Mouse (Mus musculus): ENCODE measurements around the gene Tacr2.
A peak's percentile ranks its signal among the peaks of the same experiment; 100 is the strongest.

The Tacr2 gene

GRCm38 (mm10) chr10:62300006-62300827 lies 48.0 kb downstream of the Tacr2 start:
- peak; percentile 84 for DNase-seq (ENCODE audit: low read depth, low spot score)

GRCm38 (mm10) chr10:62305090-62305489 lies 52.9 kb downstream of the Tacr2 start:
- no peak for DNase-seq (ENCODE audit: low read depth, low spot score)

- DNase-seq (ENCODE audit: low read depth, low spot score) = no peak
Observed at GRCm38 (mm10) chr10:62306483-62306882, 54.2 kb downstream of the Tacr2 start.

- DNase-seq (ENCODE audit: low read depth, low spot score) = no peak
Observed at GRCm38 (mm10) chr10:62308896-62309491, 56.8 kb downstream of the Tacr2 start.

- no peak for DNase-seq (ENCODE audit: low read depth, low spot score)
Observed at GRCm38 (mm10) chr10:62309593-62309992, 57.4 kb downstream of the Tacr2 start.

GRCm38 (mm10) chr10:62310259-62311039 lies 58.2 kb downstream of the Tacr2 start:
- DNase-seq (ENCODE audit: low read depth, low spot score) = no peak

- DNase-seq (ENCODE audit: low read depth, low spot score) = no peak
Observed at GRCm38 (mm10) chr10:62311464-62311863, 59.2 kb downstream of the Tacr2 start.

GRCm38 (mm10) chr10:62313140-62313539 lies 60.9 kb downstream of the Tacr2 start:
- no peak for DNase-seq (ENCODE audit: low read depth, low spot score)

- DNase-seq (ENCODE audit: low read depth, low spot score) = no peak
Observed at GRCm38 (mm10) chr10:62313885-62314424, 61.7 kb downstream of the Tacr2 start.

Data from retina, postnatal 7 days (tissue).